Mouse (Mus musculus) left cerebral cortex, adult 9 months (tissue): Measurements from ENCODE around the gene Ddost.
A peak's percentile ranks its signal among the peaks of the same experiment; 100 is the strongest.

ENCODE experiments used
- DNase-seq, 2 experiments: peaks; one replicate each; pipeline ENCODE4 v3.0.0; 2022; ENCODE audit warnings: low spot score in 2 of 2

Ddost gene

DNA sequence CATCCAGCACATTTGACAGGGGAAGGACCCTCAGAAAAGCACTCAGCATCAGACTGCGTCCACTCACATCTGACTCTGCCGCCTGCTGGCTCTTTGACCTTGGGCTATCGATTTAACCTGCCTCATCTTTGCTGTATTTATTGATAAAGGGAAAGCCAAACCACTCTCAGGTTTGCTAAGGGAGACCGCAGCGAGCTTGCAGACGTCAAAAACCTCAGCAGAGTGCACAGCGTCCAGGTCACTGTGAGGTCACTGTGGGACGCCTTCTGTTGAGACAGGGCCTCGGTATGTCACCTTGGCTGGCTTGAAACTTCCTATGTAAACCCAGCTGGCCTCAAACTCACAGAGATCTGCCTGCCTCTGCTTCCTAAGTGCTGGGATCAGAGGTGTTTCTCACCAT is 32.8 kb downstream of the Ddost start:
- no peak for DNase-seq

DNA sequence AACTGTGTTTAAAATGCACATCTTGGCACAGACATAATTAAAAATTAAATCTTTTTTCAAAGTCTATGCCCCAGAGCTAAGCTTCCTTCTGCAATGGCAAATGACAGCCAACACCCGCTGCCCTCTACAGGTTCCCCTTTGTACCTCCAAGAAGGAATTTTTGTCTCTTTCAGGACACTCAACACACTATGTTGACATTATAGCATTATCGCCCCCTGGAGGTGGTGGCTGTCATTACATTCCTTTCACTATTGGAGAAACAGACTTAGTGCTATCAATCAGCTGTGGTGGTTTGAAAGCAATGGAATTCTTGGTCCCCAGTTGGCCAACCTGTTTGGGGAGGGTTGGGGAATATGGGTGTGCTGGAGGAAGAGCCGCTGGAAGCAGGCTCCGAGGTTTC is 35.4 kb downstream of the Ddost start:
- DNase-seq = peak in 1 of 2 experiments; percentile 72

DNA sequence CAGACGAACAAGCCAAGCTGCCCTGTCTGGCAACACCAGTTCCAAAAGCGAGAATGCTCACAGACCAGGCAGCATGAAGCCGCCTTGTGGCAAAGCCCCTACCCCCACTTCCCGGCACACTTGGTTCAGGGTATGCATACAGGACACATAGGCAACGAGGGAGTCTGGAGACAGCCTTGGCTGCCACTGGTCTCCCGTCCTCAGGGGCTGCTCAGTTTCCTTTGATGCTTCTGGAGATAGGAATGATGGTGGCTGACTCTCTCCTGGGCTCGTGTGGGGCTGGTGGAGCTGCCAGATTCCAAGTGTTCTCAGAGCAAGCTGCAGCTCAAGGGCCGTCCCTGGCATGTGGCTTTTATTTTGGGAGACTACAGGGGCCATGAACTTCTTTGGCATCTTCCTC is 36.9 kb downstream of the Ddost start:
- DNase-seq = no peak

DNA sequence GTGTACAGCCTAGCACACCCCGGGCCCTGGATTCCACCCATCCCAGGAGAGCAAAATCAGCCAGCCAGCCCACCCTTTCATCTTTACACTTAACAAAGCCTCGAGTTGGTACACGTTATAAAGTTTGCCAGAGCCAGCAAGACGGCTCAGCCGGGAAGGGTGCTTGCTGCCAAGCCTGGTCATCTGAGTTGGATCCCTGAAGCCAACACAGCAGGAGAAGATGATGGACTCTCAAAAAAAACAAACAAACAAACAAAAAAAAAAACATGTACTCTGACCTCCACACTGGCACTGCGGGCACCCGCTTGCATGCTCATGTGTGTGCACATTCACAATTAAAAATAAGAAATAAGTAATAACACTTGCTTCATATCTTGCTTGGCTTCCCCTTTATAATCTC is 37.5 kb downstream of the Ddost start:
- no peak for DNase-seq

DNA sequence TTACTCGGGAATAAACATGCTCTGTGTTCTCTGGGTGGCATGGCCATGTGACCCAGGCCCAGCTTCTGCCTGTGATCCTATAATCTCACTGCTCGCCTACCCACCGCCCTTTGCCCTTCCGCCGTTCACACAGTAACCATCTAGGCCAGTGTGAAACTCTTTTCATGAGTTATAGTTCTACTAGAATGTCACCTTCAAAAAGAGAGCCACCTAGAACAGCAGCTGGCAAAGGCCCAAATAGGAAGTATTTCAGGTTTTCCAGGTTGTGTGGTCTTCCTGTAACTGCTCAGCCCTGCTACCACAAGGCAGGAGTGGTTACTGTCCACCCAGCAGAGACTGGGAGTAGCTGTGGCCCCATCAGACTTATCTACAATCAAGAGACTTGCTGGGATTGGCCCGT is 38.2 kb downstream of the Ddost start:
- DNase-seq = no peak

DNA sequence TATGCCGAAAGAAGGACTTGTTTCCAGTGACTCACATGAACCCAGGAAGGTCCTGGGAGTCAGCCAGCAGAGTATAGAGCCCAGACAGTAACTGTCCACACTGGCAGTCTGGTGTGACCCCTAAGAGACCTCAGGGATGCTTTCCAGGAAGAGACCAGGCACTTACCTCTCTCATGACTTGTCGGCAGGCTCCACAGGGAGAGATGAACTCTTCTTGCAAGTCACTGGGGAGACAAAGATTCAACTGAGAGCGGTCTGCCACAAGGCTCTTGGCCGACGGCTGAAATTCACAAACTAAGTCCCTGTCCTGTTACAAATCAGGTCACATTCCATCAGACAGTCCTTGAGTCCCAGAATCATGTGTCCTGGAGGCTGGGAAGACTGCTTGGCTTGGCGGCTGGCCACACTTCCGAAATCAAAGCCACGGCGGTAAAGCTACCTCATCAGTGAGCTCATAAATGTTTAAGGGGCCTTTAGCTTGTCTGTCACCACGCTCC is 38.9 kb downstream of the Ddost start:
- no peak for DNase-seq

DNA sequence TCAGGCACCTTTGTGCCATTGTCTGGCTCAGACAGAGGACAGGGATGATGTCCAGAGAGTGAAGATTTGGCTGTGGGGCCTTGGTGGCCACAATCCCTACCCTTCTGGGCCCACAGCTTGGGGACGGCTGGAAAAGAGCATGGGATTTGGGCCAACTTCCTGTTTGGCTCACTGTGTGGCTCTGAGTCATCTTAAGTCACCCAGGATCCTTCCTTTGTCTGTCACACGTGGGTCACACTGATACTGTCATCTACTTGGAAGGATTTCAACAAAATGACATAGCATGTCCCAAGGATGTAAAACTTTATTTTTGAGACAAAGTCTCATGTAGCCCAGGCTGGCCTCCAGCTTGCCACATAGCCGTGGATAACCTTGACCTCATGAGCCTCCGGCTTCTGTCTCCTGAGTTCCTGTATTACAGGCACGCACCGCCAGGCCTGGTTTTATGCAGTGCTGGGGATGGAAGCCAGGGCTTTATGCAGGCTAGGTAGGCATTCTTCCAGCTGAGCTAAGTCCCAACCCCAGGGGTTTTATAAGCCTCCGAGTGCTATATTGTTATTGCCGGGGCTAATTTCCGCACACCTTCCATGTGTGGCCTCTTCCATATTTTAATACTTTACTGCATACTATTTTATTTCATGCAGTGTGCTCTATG is 40.5 kb downstream of the Ddost start:
- DNase-seq = no peak

DNA sequence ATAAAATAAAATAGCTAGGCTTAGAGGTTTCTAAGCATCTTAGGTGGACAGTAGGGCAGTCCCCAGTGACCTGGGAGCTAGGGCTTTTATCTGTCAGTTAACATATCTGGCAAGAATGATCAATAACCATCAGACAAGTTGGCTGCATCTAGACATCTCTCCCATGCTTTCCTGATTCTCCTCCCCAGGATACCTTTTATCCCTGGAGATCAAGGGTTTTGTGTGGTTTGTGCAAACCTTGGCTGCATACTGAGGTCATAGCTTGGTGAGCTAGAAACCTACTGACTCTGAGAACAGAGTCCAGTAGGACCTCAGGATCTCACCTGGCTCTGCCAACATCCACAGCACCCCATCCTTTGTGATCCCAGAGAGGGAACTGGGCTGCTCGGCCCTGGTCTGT is 42.8 kb downstream of the Ddost start:
- DNase-seq = no peak

DNA sequence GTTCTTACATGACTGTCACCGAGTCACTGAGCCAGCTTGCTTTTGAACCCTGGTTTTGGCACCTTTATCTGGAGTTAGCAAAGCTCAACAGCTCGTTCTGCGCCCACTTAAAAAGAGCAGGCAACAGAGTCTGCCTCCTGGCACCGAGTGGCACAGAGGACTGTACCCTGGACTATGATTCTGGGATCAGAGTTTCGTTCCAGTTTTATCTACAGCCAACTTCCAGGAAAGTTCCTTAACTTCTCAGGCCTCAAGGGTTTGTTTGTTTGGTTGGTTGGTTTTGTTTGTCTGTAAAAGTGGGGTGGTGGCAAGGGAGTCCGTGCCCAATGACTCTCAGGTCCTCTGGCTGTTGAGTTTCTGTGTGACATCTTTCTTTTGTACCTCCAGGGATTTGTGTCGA is 44.2 kb downstream of the Ddost start:
- DNase-seq = no peak

DNA sequence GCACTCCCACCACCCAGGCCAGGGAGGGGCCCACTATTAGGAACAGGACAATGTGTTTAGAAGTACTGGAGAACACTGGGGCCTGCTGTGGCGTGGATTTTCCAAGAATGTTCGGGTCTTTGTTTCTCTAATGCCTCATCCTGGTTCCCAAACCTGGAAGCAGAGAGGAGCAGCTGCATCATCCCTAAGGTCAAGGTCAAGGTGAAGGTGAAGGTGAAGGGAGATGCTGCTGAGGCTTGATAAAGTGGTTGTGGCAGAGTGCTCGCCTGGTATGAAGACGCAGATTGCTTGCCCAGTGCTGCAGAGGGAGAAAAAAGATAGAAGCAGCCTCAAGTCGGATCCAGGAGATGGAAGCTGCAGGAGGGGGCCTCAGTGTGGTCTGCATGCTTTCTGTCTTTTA is 47.3 kb downstream of the Ddost start:
- no peak for DNase-seq

DNA sequence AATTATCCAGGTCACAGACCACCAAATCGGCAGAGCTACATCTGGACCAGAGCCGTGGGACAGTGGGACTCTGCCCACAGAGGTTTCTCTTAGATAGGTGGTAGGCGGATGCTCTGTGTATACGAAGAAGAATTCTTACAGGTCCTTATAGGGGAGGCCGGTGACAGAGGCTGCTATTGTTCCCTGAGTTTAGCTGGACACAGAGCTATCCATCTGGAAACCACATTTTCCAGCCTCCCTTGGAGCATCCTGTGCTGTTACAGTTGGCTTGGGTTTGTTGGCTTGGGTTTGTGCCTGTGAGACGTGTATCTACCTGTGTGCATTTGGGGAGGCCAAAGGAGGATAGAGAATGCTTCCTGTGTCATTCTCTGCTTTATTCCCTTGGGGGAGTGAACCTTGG is 48.2 kb downstream of the Ddost start:
- DNase-seq = no peak

DNA sequence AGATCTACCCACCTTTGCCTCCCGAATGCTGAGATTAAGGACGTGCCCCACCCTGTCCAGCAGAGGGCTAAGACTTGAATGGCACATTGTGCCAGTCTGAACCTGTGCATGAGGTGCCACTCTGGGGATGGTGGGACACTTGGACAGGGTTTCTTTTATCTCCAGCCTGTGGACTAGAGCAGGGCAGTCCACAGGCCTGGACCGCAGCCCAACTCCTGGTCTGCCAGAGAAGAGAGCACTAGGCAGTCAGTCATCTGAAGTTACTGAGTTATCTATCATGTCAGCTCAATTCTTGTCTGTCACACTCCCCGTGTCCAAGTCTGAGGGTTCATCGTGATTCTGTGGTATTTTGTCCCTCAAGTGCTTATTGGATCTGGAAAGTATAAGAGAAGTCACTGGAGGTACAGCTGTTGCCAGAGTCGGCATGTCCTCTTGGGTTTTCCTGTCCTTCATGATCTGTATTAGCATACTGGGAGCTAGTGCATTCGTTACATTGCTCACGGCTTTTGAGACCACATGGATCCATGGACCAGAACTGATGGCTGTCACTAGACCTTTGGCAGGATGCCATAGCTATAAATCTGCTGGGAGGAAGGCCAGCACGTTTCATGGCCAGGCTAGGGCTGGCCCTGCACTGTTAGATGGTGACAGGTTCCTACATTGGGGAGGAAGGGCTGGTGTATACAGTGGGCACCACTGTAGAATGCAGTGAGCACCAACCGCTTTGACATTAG is 49.1 kb downstream of the Ddost start:
- DNase-seq = no peak

DNA sequence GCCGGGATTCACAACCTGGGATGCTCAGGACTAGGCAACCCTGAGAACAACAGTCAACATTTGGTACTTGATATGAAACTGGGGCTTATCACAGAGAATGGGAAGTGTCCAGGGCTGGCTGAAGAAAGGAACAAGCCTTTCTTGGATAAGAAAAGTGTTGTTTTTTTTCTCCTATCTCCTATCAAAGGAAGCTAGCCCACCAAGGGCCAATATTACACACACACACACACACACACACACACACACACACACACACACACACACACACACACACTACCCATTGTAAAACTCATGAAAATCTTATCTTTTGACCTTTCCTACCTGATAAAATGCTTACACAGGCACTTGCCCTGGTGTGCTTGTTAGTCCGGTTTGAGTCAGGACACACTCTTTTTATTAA is 51.0 kb downstream of the Ddost start:
- no peak for DNase-seq

DNA sequence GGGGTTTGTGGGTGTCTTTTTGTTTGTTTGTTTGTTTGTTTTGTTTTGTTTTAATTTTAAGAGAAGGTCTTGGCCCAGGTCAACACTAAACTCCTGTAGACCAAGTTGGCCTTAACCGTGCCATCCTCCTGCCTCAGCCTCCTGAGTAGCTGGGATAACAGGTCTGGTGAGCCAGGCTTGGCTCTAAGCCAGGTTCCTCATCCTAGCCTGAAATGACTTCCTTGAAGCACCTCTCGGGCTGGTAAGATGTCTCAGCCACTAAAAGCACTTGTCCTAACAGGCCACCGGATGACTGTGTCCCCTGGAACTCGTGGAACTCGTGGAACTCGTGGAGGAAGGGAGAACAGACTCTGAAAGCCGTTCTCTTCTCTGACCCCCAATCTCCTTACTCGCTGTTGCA is 51.6 kb downstream of the Ddost start:
- DNase-seq = no peak

DNA sequence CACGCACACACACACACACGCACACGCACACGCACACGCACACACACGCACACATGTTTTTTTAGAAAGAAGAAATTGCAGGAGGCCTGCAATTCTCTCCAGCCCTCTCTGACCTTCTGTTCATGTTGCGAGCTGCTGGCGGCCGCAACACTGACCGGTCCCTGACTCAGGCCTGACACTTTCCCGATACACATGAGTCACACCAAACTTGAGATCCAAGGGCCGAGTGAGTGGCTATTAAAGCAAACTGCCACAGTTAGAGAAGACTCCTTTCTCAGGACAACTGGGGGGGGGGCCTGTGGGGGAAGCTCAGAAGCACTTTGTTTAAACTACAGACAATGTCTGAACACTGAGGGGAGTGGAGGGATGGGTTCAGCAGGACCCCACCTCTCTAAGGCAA is 52.0 kb downstream of the Ddost start:
- DNase-seq = no peak

DNA sequence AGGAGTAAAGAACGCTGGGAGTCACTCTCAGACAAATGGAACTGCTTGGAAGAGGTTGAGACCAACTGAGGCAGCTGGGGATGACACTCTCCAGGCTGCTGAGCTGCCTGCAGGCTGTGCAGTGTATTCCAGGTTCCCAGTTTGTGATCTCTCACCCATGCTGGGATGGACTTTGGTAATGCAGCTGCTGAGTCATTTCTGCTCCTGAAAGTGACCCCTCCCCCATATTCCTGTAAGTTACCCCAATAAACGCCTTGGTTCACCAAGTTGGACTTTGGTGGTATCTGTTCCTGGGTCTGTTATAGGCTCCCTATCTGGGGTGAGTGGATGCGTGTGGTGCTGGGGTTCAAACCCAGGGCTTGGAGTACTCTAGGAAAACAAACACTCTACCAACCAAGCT is 53.6 kb downstream of the Ddost start:
- DNase-seq = no peak

DNA sequence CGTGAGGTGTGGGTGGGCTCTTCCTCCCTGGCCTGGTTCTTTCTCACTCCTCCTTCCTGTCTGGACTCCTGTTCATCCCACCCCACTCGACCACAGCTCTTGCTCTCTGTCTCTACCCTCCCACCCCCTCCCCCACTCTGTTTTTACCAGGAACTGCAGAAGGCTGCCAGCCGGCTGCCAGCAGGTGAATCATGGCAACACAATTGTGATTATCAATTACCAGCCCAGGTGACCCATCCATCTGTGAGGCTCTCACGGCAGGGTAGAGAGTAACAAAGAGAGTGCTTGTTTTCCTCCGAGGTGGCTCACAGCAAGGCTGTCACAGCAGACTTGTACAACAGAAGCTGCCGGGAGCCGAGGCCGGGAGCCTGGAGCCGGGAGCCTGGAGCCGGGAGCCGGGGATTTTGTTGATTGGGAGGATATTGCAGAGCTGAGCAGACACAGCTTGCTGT is 56.9 kb downstream of the Ddost start:
- no peak for DNase-seq
